Mouse (Mus musculus): ENCODE measurements around the gene L2hgdh.

The L2hgdh gene

DNA sequence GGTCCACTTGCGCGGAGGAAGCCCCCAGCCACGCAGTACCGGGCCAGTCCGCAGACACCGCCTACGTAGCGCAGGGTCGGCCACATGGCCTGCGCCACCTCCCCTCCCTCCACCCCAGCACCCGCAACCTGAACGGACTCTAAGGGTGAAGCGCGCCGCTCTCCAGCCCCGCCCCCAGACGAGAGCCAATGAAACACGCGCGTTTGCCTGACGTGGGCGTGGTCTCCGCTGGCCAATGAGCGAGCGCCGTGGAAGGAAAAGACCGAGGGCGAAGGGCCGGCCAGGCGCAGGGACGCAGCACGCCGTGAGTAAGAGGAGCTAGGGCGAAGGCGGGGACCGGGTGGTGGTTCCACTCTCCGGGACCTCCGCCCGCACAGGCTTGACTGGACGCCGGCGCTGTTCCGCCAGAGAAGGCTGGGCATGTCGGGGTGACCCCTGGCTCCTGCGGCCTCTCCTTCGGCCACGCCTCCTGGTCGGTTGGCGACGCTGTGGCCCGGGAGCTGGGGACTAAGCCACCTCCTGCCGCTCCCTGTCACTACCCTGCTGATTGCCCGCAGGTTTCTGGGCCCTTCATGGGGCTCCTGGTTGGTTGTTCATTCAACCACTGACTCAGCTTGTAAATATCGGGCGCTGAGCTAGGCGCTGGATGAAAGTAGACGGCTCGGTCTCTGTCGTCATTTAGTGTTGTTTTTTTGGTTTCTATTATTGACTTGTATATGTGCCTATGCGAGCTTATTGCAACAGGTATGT lies at the start of gene L2hgdh, which contains the start of gene Atp5s:
Gene L2hgdh (minus strand): TSS at position 163 of the 750 bp plus-strand sequence.
Gene Atp5s (plus strand): TSS at position 240 of the 750 bp plus-strand sequence.
- DNase-seq (ENCODE audit: low spot score in 2 of 2), result peak; percentile 94 to 95

- no peak for DNase-seq (ENCODE audit: low spot score in 2 of 2)
Observed at GRCm38 (mm10) chr12:69768841-69769240, 44.2 kb upstream of the L2hgdh start.

GRCm38 (mm10) chr12:69767476-69768258 lies 43.0 kb upstream of the L2hgdh start:
- no peak for DNase-seq (ENCODE audit: low spot score in 2 of 2)

DNA sequence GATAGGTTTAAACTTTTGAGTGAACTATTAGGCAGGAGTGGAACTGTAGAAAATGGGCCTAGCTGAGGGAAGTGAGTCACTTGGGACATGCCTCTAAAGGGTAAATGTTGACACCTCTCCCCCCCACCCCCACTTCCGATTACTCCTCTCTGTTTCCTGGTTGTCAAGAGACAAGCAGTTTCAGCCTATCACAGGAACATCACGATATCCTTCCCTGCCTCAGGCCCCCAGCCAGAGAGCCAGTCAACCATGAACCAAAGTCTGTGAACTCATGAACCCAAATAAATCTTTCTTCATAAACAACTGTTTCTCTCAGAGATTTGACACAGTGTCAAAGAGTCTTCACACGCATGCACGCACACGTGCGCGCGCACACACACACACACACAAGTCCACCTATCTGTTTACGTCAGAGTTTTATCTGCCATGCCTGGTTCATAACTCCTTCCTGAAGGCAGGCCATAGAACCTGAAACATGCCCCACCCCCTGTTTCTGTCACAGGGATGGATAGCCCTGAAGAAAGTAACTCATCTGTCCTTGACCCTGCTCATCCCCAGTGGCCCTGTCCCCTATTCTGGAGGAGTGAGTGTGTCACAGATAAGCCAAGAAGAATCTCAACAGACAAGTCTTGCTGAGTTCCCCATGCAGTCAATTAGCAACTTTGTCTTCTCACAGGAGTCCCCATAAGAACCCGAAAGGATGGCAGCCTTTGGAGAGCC lies 41.7 kb upstream of the L2hgdh start:
- DNase-seq (ENCODE audit: low spot score in 2 of 2), result no peak

- DNase-seq (ENCODE audit: low spot score in 2 of 2), result no peak
Observed at GRCm38 (mm10) chr12:69765543-69765942, 40.9 kb upstream of the L2hgdh start.

DNA sequence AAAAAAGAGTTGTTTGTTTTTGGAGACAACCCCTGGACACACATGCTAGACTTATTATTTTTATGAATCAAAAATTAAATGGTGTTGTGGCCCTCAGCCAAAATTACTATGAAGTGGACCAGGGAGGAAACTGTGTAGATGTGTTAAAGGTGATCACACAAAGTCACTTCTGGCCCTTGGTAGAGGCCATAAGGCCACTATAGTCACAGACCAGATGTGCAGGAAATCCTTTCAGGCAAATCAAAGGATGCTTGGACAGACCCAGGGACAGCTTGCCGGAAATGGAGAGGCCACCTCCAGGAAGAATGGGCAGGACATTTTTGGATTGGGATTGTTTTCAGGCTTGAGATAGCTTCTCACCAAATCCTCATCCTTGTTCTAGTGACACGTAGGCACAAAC lies 36.9 kb upstream of the L2hgdh start:
- no peak for DNase-seq (ENCODE audit: low spot score in 2 of 2)

- DNase-seq (ENCODE audit: low spot score in 2 of 2), result no peak
Observed at GRCm38 (mm10) chr12:69760743-69761406, 36.2 kb upstream of the L2hgdh start.

DNA sequence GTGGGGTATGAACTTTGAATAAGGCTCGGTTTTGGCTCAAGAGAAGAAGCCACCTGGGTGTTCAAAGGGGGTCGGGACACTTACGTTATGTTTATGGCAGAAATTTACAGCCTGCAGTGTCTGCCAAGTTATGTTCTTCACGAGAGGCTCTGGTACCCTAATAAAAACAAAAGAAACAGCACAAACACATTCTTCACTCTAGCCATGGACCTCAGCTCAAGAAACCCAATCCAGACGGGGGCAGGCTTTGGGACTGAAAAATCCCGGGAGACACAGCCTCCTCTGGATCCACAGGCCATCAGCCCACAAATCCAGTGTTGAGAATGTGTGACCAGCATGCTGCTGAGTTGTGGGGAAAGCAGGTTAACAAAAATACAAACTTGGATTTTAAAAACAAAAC lies 35.3 kb upstream of the L2hgdh start:
- DNase-seq (ENCODE audit: low spot score in 2 of 2), result no peak

GRCm38 (mm10) chr12:69759267-69759885 lies 34.7 kb upstream of the L2hgdh start:
- DNase-seq (ENCODE audit: low spot score in 2 of 2), result peak in 1 of 2 experiments; percentile 25

GRCm38 (mm10) chr12:69758221-69759185 lies 33.8 kb upstream of the L2hgdh start:
- peak in 1 of 2 experiments; percentile 33 for DNase-seq (ENCODE audit: low spot score in 2 of 2)

GRCm38 (mm10) chr12:69757418-69758141 lies 32.9 kb upstream of the L2hgdh start:
- DNase-seq (ENCODE audit: low spot score in 2 of 2), result peak; percentile 80 to 86

- no peak for DNase-seq (ENCODE audit: low spot score in 2 of 2)
Observed at GRCm38 (mm10) chr12:69756015-69756414, 31.3 kb upstream of the L2hgdh start.

DNA sequence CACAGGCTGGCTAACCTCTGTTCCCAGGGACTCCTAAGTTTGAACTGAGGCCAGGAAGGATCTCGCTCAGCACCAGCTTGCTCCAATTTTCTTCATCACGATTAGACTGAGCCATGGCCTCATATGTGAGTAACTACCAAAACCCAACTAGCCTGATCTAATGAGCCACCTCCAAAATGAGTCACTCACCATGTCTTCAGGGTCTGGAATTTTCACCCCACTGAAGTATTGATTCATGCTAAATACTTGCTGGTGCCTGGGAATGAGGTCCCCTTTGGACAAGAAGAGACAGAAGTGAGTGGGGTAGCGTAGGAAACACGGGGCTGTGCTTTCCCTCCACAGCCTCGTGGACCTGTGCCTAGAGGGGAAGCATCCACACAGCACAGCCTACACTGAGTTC lies 29.3 kb upstream of the L2hgdh start:
- no peak for DNase-seq (ENCODE audit: low spot score in 2 of 2)

GRCm38 (mm10) chr12:69751864-69752341 lies 27.2 kb upstream of the L2hgdh start:
- DNase-seq (ENCODE audit: low spot score in 2 of 2), result no peak

DNA sequence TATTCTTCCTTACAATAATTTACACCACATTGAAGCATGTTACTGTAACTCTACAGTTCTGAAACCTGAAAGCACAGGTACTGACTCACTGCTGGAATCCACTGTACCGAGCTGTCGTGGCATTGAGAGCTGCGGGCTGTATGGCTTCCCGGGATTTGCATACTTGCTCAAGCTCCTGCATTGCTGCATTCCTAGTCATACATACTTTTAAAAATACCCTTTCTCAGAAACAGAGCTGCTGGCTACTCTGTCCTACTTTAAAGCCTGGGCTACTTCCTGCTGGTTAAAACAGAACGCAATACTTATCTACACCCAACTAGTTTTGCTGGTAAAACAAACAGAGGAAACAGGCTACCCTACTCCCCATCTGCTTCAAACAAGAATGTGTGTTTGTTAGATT lies 19.5 kb upstream of the L2hgdh start:
- no peak for DNase-seq (ENCODE audit: low spot score in 2 of 2)

DNA sequence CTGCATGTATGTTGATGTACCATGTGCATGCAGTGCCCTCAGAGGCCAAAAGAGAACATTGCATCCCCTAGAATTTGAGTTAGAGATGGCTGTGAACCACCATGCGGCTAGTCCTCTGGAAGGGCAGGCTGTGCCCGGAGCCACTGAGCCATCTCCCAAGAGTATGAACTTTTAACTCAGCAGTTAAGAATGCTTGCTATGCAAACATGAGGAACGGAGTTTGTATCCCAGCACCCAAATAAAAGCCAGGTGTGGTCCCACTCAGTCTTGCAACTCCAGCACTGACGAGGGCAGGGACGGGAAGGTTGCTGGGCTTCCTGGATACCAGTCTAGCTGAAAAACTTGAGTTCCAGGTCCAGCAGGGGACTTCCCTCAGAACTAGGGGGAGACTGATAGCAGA lies 17.3 kb upstream of the L2hgdh start:
- no peak for DNase-seq (ENCODE audit: low spot score in 2 of 2)

DNA sequence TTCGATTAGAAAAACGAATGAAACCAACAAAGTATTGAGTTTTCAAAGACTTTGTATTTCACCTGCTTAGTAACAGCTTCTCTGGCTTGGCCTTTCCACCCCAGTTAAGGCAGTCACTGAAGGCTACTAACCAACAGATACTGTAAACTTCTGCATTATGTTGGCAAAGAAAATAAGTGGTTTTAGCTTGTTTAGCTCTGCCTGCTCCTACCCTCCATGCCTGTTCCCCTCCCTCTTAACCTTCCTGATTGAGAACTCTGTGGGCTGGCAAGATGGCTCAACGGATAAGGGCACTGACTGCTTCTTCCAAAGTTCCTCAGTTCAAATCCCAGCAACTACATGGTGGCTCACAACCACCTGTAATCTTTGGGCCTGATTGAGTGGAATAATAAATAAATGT lies 9.2 kb upstream of the L2hgdh start:
- DNase-seq (ENCODE audit: low spot score in 2 of 2), result no peak

DNA sequence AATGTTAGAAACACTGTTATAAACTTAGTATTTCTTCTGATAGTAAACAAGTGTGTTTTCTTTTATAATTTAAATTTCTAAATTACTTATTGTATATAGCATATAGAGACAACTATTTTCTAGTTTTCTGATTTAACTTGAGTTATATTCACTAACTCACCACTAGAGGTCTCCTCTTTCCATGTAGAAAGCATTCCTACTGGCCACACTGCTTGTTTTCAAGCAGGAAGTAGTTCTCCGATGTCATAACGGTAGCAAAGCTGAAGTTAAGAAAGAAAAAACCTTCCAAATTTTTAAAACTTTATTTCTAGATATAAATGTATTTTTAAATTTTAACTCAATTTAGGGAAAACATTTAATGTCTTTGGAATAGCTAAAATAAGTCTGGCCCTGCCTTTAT lies 8.8 kb upstream of the L2hgdh start:
- no peak for DNase-seq (ENCODE audit: low spot score in 2 of 2)

- DNase-seq (ENCODE audit: low spot score in 2 of 2), result no peak
Observed at GRCm38 (mm10) chr12:69732221-69732620, 7.5 kb upstream of the L2hgdh start.
